Mouse (Mus musculus): ENCODE results near the gene Gm42417.

The Gm42417 gene

DNA sequence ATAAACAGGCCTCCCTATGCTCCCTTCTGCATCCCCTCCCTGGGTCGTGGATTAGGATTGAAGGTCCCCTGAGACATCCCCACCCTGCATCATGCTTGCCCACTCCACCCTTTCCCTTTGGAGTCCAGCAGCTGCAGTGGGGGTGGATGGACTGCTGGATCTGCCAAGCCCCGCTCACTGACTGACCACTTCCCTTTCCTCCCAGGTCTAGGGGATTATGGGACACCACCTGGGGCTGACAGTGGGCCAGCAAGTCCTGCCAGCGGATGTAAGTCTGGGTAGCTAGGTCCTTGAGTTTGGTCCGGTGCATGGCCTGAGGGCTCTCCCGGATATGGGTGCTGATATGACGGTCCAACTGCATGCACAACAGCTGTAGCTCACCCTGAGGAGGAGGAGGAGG is 24.9 kb upstream of the Gm42417 start:
- no peak for DNase-seq (ENCODE audit: low read depth, low spot score)

DNA sequence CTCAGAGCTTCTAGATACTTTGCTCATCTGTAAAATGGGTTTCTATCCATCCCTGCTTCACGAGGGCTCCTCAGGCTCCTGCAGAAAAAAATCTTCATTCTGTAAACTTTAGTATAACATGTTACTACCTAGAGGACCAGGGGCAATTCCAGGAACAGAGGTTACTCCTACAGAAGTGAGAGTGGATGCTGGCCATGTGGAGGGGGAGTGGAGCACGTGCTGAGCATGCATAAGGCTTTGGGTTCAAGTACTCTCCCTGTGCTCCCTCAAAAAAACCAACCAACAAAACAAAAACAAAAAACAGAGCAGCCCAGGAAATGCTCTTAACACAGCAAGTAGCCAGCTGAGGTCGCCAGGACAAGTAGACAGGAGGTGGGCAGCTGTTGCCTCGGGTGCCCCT is 24.4 kb upstream of the Gm42417 start:
- DNase-seq (ENCODE audit: low read depth, low spot score), result no peak

DNA sequence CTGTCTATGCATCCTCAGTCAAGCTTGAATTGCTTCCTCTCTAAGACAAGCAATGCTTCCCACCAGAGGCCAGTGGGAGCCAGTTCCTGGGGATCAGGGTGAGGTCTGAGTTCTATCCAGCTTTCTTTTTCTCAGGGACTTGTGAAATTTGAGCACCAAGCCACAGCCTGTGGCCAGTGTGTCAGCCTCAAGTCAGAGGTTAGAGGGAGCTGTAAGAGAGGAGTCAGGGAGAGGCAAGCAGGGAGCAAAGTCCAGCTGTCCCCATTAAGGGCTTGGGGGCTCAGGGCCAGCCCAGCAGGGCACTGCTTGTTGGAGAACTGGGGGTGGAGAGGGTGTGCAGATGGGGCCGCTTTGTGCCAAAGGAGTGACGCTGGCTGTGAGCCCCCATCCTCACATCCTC is 24.0 kb upstream of the Gm42417 start:
- DNase-seq (ENCODE audit: low read depth, low spot score), result no peak

DNA sequence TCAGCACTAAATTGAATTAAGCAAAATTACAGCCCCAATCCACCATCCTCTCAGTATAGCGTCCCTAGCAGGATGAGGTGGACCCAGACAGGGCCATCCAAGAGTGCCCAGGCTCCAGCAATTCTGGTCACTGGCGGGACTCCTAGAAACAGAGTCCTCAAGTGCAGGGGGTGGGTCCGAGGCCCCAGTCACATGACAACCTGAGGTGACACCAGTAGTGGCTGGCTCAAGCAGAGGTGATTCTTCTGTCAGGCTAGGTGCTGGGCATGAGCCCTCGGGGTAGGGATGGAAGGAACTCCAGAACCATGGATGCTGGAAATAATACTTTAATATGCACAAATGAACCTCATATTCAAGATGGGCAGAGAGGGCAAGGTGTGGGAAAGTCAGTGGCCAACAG is 23.2 kb upstream of the Gm42417 start:
- DNase-seq (ENCODE audit: low read depth, low spot score), result no peak

DNA sequence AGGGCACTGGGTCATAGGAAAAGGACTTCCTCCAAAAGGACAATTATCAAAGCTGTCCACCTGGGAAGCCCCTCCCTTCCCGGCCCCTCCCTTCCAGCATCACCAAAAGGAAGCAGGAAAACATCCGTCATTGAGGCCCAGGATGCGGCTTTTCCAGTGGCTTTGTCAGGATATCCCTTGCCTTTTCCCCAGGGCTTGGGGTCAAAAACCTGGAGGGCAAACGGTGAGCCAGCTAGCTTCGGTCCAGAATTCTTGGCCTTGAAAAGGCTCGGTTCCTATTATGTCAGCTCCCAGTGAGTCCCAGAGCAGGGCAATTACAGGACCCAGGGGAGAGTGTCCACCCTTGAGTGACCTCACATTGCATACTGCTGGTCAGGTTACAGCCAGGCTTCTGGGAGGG is 21.7 kb upstream of the Gm42417 start:
- no peak for DNase-seq (ENCODE audit: low read depth, low spot score)

DNA sequence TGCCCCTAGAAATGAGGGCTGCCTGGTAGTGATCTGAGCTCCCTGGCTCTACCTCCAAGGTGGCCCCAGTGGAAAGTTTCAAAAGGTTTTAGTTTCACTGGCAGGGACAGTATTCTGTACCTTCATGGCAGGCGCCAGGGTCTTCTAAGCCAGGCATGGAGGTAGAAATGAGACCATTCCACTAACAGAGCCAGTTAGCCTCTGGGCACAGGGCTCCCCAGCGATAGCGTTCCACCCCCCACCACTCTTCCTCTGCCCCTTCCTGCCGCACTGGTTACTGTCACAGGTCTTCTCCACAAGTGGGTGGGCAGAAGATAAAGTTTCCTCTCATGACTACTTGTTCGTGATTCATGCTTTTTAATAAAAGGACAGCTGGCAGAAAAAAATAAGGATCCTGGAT is 20.7 kb upstream of the Gm42417 start:
- no peak for DNase-seq (ENCODE audit: low read depth, low spot score)

DNA sequence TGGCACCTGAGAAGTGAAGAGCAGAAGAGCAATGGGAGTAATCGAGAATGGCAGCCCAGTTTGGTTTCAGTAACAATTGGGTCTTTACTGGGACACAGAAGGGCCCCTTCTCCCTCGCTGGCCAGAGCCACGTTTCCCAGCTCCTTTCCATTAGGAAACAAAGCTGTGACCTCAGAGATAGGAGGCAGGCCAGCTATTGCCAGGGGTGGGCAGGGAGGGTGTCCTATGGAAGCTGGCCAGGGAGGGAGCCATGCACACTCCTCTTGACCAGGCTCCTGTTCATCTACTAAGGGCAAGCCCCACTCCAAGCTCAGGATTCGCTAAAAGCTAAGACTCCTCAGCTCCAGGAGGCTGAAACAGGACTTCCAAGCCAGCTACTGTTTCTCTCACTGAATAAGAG is 20.0 kb upstream of the Gm42417 start:
- DNase-seq (ENCODE audit: low read depth, low spot score), result no peak

DNA sequence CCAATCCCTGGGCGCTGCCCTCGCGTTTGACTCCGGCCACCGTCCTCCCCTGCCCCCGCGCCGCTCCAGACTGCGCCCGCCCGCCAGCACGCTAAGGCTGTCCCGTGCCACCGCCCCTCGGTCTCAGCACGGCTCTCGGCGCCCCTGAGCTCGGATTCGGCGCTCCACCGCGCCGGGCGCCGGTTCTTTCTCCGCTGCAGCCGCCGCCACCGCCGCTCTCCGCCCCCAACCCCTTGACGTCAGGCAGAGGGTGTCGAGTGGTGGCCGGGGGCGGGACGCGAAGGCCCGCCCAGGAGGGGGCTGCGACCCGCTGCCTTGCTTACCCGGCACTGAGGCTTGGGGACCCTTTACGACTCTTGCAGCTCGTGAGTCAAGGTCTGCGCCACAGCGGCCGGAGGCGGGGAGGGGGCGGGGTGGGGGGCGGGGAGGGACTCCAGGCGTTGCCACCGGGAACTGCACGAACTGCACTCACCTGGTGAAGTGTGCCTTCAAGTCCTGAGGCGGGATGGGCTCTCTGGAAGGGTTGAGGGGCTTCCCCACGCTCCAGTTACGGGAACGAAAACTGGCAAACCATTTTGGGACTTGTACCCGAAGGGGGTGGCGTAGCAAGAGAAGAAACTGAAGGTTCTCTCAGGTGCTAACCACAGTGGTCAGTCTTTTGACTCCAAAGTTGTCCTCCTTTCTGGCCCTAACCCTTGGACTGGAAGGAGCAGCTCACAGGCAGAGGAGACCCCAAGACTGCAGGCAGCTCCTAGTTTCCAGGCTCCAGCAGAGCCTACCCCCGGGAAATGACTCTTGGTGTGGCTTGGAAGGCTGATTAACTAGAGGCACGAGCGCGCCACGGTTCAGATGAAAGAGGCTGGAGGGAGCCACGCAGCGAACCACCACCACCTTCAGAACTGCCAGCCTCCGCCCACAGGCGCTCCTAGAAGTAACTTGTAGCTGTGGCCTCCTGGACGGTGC is 19.1 kb upstream of the Gm42417 start, which contains the start of gene Sema4c:
Sema4c (minus strand) TSS at position 319 of the 963 bp plus-strand sequence.
- DNase-seq (ENCODE audit: low read depth, low spot score), result peak; percentile 59

DNA sequence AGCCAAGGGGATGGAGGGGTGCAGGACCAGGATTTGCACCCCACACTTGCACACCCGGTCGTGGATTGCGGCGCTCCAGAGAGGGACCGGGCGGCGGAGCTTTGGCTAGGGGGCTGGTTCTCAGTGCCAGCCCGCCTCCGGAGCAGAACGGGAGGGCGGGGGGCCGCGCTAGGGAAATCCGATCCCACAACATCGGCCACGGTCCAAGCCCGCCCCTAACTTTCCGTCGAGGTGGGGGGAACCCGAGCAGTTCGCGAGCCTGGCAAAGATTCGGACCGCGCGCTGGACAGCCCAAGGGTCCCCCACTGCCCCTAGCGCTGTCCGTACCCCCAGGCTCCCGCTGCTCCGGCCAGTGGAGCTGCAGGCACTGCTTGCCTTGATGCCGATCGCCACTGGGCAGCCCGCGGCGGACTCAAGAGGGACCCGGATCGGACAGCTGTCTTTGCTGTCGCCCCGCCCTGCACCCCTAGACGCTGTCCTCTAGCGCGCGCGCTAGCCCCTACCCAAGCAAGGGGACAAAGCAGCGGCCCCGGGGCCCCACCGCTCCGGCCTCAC is 18.3 kb upstream of the Gm42417 start:
- no peak for DNase-seq (ENCODE audit: low read depth, low spot score)

DNA sequence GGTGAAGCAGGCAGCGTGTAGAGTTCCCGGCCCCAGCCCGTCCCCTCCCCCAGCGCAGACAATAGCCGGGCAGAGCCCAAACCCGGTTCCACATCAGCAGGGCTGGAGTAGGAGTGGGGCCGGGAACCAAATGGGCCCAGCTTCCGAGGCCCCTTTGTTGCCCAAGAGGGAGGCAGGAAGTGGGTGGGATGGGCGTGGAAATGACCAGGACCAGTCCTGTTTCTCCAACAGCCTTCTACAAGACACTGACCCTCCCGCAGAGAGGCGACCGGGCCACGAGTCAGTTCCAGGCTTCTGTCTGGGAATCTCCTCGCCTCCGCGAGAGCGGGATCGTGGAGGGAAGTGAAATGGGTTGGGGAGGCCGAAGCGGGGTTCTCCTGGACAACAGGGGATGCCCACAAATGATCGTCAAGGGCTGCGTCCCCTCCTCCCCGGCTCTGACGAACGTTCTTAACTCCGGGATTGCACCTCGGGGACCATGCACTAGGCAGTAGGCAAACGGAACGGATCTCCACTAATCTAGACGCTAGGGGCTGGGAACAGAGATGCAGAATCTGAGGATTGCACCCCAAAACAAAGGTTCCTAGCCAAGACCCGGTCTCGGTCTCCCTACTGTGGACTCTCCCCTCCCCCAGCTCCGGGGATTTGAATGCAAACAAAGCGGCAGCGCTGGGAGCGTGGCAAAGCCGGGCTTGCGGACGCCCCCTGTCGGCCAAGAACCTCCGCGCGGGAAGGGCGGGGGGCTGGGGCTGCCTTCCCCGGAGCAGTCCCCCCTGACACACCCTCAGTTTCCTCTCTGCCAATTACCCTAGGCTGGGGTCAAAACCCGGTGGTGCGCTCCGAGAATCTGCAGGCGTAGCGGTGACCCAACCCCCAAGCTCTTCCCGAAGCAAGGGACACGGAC is 17.6 kb upstream of the Gm42417 start:
- peak; percentile 66 for DNase-seq (ENCODE audit: low read depth, low spot score)

DNA sequence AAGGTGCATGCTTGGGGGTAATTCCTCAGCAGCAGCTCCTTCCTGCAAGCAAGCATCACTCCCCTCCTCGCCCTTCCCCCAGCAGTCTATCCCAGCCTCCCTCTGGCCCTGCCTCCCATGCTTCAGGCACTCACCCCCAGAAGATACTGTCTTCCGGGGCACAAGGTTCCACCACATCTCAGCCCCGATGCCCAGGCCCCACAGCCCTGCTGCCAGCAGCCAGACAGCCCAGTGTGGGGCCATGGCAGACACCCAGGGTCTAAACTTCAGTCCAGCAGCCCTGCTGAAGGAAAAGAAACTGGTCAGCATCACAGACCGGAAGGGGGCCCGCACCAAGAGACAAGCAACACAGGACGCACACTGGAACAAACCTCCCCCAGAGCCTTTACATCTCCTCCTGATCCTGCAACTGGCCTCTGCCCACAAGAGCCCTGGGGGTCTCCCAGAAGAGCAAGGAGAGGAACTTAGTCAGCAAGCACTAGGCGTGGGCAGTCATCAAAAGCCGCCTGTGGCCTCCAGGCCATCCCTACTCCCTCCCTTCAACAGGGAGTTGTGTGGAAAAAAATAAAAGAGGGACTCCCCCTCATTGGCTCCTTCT is 16.7 kb upstream of the Gm42417 start:
- DNase-seq (ENCODE audit: low read depth, low spot score), result no peak

DNA sequence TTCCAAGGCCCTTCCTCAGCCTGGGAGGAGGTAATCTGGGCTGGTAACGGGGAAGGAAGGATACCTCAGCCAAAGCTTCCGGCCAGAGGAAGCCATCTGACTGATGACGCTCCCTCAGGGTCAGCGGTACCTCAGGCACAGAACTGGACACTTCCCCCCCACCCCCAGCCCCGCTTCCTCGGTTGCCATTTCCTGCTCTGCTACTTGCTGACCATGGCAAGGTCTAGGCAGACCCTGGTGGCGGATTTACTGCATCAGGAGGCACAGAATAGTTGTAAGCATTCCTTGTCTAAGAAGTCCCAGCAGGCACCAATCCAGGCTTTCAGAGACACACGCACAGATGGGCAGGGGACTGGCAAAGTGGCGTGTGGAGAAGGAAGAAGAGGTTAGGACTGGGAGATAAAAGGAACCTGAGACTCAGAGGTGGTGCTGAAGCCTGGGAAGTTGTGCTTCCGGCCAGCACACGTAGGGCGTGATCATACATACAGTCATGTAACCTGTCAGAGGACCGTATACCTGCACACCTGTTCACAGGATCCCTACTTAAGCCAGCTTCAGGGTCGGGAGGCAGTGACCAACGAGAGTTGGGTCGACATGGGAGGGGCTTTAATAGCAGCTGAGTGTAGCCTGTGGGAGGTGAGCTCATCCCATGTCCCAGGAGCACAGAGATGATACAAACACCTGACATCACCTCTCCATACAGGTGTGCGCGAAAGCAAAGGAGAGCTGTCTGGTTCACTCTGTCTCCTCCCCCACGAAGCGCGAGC is 15.6 kb upstream of the Gm42417 start:
- DNase-seq (ENCODE audit: low read depth, low spot score), result no peak

DNA sequence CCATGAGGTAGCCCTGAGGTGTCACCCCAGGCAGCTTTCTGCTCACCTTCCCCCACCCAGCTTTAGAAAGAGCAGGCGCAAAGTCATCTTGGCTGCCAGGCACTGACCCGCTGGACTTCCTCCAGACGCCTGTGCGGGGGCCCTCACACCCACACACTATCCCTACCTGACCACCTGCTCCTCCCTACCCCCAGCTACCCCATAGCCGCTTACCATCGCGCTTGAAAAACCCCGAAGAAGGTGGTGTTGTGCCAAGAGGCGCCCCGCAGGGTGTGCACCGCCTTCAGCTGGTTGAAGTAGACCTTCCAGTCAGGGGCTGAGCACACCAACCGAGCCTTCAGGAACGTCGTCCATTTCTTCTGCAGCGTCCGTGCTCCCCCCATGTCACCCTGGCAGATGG is 13.3 kb upstream of the Gm42417 start:
- peak; percentile 25 for DNase-seq (ENCODE audit: low read depth, low spot score)

DNA sequence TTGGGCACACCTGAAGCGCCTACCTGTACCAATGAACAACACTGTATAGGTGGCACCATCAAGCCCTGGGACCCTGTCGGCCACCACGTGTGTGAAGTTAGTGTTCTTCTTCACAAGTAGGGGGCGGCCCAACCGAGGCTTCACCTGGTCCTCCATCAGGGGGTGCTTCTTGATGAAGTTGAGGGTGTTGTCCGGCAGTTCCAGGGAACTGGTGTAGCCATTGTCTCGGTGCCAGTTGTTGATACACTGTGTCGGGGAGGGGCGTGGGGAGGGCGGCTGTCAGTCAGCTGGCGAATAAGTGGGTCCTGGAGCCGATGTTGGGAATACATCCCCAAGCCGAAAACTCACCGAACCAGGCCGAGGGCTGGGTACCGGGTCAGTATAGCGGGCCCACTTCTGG is 12.7 kb upstream of the Gm42417 start:
- no peak for DNase-seq (ENCODE audit: low read depth, low spot score)

DNA sequence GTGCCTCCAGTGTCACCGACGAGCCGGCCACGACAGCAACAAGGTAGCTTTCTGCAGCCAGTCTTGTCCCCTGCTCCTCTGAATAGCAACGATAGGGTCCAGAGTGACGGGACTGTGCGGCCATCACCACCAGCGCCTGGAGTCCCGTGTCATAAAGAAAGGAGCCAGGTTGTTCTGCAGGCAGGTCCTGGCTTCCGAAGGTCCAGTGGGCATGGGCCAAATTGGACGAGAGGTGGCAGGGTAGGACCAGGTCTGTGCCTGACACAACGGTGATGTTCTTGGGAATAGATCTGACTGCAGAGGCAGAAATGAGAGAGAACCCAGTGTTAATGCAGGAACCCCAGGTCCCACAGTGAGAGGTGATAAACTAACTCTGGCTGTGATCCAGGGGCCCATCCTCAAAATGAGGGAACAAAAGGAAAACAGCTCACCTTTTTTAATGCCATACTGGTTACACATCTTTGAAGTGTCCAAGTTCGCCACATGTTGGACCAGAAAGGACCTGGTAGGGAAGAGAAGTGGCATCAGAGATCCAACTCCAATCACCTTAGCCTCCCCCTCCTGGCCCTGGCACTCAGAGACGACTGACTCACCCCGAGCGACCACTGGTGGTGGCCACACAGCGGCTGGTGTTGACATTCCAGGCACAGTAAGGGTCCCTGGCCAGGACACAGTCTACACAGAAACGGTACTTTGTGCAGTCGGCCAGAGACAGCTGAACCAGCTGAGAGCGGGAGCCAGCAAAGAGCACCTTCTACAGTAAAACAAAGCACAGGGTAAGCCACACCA is 11.0 kb upstream of the Gm42417 start:
- no peak for DNase-seq (ENCODE audit: low read depth, low spot score)

DNA sequence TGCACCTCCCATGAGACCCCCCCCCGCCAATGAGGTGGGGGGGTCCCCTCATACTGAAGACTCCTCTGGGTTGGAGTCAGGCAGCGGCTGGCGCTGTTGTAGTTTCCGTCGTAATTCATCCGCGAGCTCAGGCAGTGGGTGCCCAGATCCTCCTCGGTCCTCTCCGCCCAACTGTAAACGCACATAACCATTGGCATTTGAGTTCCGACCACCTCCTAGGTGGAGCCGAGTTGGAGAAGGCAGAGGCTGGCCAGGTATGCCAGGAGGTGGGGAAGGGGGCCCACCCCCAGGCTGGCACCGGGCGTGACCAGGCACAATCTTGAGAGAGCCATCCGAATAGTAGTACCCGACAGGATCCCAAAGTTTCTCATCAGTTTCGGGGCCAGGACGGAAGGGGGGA is 10.3 kb upstream of the Gm42417 start:
- DNase-seq (ENCODE audit: low read depth, low spot score), result no peak

DNA sequence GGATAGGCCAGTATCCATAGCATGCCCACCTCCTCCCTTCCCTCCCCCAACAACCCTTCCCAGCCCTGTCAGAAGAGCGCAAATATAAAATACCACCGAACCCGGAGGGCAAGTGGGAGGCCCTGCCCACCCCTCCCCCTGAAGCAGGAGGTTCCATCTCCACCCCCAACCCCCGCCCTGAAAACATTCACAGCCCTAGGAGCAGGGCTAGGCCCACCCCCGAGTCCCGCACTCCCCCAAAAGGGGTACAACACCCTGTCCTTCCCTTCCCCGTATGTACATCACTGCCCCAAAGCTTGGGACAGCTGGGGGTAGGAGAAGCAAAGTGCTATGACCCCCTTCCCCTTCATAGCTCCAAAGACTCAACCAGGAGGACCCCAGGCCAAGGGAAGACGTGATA is 9.5 kb upstream of the Gm42417 start:
- no peak for DNase-seq (ENCODE audit: low read depth, low spot score)

DNA sequence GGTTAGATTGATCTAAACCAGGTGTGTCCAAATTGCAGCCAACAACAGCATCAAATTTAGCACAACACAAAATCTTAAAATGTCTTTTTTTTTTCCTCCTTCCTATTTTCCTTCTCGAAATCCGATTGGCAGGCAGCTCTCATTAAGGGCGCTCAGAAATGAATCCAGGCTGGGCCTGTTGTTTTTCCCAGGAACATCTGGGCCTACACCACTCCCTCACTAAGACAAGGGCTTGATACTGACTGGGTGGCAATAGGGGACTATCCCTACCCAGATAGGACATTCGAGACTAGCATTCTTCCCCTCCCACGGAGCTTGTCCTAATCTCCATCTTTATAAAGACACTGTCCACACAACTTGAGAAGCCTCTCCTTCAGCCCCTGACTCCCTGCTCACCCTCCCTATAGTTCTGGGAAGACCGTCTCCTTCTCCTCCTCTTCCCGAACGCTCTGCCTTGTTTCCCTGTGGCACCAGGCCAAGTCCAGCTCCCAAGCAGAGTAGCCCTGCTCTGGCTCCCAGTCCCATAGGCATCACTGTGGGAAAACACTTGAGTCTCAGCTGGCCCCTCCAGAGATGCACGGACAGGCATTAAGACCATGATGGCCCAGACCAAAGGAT is 8.9 kb upstream of the Gm42417 start:
- no peak for DNase-seq (ENCODE audit: low read depth, low spot score)

DNA sequence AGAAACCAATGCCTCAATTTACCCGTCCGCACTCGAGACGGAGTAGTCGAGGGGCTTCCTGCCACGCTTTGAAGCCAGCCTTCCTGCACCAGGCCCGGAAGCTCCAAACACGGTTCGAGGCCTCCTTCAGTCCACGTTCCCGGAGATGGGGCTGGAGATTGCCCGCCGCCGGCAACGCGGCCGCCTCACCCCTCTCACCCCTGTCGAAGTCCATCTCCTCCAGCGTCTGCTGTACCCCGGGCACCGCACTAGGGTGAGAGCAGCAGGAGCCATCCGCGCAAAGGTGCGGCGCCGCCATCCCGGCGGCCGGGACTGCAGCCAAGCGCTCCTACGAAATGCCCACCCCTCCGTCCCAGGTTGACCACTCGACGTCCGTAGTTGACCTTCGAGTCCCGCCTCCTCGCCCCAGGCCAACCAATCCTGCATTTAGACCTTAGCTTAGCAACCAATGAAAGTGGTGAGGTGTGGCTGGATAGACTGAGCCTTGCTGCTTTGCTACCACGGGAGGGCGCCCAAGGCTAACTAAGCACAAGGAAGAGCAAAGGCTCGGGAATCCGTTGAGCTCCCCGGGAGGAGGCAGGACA is 7.8 kb upstream of the Gm42417 start, which contains the start of gene Ankrd39:
Ankrd39 (minus strand) TSS at position 558 of the 584 bp plus-strand sequence.
- DNase-seq (ENCODE audit: low read depth, low spot score), result peak; percentile 98

Measured in A20 (cell line).